Mouse (Mus musculus): ENCODE data around the gene Pxn. TPM values are rescaled to one million over a fixed set of nuclear protein-coding genes. Genes with fewer than 3 reads are reported as not detected.
"Not testable (repeated sequence)": the region's sequence is repeated elsewhere in the genome, so short reads cannot be mapped to it uniquely, and the experiment has no call there.

Pxn gene
- total RNA-seq, 1 experiment from 2014 or later, result 45.8 TPM

DNA sequence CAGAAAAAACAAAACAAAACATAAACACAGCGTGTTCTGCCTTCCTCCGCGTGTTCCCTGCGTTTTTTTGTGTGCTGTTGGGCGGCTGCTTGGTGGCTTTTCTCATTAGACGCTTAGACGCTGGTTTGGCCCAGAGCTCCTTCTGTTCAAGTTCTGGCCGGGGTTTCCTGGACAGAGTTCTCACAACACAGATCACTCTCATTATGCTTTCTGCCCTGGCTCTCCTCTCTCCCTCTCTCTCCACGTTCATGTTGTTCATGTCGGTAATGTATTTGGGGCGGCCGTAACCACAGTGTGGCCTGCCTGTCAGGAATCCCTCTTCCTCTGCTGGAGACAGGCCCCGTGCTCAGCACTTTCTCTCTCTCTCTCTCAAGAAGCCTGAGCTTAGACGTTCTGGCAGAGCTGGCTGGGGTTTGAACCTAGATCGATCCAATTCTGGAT, 2.9 kb downstream of the Pxn start:
- DNase-seq, result no peak

DNA sequence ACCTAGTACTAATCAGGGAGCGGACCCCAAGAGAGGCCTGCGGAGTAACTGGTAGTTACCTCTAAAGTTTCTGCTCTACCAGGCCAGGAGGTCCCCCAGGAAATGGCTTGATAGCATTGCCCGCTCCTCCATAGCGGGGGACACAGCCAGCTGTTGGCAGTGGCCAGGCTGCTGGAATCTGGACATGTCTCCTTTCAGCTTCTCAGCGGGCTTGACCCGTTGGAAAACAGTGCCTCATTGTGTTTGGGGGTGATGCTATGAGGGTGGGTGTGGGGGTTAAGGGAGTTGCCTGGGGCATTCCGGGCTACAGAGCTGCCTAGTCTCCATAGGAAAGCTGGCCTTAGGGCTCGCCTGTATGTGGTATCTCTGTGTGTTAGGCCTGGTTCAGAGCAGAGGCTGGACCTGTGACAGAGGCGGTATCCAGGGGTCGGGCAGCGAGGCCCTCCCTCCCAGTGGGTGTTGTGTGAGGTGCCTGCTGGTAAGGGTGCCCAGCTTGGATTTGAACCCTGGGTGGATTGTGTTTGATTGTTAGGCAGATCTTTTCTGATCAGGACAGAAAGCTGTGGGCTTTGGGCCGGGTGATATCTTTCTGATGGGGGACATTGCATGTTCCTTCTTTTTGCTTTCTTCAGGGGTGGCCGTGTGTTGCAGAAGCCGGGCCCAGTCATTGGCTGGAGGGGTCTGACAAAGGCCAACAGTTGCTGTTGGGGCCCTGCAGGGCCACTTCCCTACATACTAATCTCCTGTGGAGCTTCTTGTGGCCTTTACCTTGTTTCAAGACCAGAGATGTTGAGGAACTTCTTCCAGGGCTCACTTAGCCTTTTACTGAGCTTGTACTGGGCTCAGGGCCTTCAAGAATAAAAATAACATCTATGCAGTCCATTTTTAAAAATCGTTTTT, 3.6 kb downstream of the Pxn start:
- DNase-seq, result no peak

DNA sequence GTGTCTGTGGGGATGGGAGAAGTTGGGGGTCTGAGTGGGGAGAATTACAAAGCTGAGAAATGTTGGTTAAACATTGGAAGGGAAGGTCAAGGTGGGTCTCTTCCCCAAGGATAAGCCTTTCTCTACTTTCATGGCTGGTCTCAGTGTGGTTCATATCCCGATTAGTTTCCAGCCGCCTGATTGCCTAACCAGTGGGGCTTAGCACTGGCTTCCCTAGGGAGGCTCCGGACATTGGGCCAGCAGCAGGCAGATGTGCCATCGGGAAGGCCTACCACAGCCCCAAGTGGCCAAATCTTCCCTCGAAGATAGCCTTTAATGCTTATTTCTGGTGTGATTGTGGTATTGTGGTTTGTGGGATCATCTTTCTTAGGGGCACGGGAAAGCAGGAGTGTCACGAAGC, 5.9 kb downstream of the Pxn start:
- no peak for DNase-seq

DNA sequence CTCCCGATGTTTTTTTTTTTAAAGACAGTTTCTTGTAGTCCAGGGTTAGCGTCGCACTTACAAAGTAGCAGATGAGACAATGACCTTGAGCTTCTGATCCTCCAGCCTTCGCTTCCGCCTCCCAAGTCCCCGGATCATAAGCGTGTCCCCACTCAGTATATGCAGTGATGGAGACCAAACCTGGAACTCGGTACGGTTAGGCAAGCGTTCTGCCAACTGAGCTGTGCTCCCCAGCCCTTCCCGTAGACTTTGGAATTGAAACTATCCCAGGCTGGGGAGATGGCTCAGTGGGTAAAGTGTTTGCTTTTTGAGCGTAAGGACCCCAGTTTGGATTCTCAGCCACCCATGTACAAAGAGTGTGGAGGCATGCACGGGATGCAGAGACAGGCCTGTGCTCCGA, 6.8 kb downstream of the Pxn start:
- no peak for DNase-seq

DNA sequence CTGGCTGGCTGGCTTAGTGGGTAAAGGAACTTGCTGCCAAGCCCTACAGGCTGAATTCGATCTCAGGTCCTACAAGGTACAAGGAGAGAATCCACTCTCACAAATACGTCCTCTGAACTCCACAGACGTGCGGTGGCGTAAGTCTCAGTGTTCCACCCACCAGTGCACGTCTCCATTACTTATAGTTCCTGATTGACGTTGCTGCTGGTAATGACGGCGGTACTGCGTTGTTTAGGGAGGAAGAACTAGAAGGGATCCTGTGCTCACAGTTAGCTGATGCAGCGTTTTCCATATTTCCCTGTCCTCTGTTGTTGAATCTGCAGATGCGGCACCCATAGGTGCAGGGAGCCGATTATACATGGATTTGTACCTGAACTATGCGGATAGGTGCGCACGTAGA, 7.2 kb downstream of the Pxn start:
- DNase-seq, result no peak

DNA sequence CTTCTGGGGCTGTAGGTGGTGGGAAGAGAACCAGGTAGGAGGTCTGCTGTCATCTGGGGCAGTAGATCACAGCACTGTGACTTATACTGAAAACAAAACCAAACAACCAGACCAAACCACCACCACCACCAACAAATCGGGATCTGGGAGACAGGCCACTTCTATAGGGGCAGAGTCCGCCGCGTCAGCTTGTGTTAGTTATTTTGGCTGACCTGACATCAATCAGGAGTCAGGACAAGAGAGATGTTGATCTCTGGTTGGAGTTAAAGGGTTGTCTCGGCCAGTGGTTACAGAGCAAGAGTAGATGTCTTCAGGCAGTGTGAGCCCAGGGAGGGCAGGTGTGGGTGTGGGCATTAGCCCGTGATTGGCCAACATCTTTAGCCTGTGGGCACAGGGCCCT, 7.9 kb downstream of the Pxn start:
- DNase-seq, result no peak

DNA sequence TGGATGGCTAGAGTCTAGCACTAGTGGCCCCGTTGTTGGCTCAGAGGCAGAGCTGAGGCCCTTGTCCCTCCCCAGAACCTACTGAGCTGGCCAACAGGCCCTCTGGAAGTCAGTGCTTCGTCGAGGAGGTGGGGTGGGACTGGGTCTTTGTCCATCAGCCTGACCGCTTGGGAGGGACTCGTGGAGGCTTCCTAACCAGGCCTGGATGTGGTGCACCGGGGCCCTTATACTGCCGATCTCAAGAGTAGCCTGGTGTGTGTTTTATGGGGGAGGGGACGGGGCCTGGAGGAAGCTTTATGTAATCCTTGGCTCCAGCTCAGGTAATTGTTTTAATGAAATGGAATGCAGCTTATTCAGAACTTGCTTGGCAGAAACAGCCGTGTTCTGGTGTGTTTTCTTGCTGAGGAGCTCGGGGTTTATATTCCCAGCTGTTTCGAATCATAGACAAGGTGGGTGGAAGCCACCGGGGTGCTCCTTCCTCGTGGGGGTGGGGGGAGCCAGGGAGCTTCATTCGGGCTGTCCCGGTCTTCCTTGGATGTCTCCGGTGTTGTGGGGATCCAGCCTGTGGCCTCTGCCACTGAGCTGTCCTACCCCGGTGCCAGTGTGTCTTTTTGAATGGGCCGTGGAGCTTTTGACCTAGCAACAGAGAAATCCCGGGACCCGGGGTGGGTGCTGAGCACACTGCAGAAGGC, 8.6 kb downstream of the Pxn start:
- no peak for DNase-seq

DNA sequence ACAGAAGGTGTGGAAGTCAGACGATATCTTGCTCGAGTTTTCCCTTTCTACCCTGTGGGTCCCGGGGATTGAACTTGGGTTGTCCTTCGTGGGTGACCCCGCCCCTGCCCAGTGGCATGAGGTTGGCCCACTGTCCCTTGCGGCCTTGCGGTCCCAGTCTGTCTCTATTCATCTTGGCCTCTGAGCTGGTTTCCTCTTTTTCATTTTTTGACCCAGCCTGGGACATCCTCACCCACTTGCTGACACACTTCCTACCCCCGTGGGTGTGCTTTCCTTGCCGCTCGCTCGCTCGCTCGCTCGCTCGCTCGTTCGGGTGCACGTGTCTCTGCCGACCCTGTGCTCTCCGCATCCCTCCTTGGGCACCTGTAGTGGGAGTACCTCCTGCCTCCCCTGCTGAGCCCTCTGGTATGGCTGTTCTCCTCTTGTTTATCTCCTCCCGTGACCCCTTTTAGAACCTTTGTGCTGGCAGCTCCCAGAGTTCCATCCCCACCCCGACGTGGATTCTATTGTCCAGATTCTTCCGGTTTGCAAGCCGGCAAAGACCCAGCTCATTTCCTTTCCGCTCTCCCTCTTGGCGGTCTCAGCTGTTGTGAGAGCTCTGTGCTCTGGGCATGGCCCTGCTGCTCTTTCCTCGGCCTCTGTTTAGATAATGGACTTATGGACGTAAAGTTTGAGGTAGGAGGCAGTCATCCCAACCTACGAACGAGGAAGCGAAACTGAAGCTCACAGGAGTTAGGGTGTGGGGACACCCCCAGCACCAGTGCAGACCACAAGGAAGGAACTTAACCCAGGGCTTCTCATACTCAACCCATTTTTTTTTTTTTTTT, 9.8 kb downstream of the Pxn start:
- no peak for DNase-seq

DNA sequence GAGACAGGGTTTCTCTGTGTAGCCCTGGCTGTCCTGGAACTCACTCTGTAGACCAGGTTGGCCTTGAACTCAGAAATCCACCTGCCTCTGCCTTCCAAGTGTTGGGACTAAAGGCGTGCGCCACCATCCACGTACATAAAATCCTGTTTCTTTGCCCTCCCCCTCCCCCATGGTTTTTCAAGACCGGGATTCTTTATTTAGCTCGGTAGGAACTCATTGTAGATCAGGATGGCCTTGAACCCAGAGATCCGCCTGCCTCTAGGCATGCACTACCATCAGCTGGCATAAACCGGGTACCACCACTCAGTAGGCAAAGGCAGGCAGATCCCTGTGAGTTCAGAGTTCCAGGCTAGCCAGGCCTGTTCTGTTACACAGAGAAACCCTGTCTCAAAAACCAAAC, 10.4 kb downstream of the Pxn start:
- no peak for DNase-seq

DNA sequence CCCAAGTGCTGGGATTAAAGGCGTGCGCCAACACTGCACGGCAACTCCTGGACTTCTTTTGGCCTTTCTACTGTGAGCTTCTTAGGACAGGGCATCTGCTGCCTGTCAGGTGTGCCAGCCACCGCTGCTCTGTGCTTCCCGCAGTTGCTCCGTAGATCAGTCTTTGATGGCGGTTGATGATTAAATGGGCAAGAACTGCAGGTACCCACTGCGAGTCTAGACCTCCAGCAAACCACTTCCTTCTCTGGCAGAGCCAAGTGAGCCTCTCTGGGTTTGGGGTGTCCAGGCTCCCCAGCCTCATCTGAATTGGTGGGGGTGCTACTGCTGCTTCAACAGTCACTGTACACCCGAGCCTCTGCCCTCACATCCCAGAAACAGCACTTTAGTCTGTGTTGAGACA, 11.0 kb downstream of the Pxn start:
- DNase-seq, result no peak

DNA sequence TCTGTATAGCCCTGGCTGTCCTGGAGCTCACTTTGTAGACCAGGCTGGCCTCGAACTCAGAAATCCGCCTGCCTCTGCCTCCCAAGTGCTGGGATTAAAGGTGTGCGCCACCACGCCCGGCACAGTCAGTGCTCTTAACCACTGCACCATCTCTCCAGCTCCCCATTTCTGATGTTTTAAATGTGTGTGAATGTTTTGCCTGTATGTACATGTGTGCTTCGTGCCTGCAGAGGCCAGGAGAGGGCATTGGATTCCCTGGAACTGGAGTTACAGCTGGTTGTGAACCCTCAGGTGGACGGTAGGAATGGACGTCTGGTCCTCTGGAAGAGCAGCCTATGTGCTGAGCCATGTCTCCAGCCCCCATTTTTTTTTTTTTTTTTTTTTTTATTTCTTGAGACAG, 11.7 kb downstream of the Pxn start:
- not testable (repeated sequence) for DNase-seq

DNA sequence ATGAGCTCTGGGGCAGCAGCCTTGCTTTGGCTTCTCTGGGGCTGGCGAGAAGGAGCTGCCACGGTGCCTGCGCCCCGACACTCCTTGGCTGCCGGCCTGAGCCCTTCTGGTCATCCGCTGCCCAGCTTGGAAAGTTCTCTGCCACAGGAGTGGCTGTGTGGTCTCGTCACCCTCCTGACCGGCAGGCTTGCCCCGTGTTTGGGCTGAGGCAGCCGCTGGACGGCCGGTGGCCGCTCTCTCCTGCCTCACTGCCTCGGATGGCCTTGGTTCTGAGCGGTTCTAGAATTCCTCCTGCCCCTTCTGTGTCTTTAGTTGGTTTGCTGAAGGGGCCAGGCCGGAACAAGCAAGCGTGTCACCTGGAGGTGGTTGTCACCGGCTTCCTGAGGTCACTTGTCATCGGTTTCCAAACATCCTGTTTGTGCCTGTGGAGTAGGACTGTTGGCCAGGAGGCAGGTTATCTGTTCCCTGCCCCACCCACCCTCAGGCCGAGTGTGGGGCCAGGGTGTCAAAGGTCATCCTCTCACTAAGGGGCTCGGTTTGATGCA, 13.9 kb downstream of the Pxn start:
- DNase-seq, result no peak

DNA sequence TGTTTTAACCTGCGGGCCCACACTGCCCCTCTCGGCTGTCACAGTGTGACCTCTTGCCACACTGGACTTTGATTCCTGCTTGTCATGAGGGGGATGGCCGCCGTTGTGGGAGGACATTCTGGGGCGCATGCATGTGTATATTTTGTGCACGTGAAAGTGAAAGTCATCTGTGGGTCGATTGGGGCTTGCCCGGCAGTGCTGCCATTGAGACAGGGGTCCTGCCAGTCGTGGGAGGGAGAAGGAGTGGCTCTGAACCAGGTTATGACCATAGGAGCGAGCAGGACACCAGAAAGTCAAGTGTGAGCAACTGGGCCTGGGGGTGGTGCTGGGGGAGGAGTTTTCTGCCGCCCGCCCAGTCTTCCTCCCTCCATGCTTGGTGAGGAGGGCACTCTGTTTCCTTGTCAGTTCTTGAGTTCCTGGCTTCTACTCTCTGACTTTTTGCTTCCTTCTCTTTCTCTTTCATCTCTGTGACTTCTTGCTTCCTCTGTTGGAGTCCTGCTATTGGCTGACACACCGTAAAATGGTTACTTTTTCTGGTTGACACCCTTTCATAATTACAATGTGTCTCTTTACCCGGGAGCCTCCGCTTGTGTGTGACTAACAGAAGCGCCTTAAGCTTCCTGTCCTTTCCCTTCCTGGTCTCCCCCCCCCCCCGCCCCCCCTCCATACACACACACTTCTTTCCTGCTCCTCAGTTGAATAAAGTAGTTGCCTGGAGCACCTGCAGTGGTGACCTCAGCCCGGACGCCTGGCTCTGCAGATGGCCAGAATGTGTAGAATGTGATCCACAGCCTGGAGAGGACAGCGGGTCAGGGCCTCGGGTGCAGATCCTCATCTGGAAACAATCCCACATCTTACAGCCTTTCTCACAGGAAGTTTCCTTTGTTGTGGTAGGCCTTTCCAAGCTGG, 15.3 kb downstream of the Pxn start:
- DNase-seq, result no peak

DNA sequence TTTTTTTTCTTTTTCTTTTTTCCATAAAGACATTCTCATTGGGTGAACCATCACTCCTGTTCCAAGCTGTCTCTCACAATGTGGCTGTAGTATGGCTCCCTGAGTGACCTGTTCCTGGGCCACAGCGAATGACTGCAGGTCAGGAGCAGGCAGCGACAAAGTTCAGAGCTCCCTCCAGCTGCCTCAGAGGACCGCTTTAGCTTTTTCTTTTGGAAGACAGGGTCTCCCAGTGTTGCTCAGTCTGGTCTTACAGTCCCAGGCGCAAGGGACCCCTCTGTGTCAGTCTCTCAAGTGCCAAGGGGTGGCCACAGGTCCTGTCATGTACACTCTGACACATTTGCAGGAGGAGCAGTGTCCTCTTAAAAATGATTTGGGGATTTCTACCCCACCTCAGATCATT, 16.1 kb downstream of the Pxn start:
- DNase-seq, result no peak

DNA sequence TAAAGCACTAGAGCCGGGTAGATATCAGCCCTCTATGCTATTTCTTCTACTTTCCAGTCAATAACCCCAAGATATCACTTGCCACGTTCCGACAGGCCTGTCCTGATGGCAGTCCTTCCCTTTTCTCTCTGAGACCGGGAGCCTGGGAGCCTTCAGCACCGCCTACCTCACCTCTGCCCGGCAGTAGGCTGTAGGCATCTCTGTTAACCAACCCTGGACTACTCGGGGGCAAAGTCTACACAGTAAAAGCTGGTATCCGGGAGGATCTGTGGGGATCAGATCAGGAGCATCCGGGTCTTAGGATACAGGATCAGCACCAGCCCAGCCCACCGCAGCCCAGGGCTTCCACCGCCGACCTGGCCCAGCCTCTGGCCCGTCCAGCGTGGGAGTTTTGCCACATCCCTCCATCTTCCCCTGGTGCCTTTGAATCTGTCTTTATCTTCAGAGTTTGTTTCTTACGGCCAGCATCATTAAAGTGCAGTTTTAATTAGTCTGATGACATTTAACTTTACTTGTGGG, 16.6 kb downstream of the Pxn start:
- DNase-seq, result no peak

DNA sequence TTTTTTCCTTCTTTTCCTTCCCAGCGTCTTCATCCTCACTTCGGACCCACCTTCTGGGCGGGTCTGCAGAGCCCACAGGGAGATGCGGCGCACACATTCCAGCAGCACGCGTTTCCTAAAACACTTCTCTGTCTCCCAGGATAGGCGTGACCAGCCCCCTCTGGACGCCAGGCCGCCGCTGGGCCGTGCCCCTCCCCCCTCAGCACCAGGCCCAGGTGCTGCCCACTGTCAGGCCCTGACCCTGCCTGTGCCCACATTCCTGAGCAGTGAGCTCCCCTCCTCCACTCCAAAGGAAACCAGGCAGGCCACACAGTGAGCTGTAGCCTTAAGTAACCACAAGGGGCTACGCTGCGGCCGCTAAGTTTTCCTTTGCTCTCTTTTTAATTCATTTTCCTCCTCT, 17.5 kb downstream of the Pxn start:
- no peak for DNase-seq

DNA sequence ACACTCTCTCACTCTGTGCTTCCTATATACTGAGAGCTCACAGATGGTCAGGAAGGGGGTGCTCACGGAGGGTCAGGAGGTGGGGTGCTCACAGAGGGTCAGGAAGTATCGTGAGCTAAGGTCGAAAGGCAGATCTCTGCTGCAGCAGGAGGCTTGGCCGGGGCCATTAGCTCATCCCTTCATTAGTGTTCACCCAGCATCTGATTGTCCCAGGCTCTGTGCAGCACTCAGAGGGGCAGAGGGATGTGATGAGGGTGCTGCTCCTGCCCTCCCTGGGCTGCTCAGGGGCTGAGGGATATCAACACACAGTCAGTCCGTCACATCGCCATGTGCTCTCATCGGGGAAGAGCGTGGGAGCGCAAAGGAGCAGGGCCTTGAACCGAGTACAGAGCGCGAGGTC, 18.0 kb downstream of the Pxn start:
- DNase-seq, result no peak

DNA sequence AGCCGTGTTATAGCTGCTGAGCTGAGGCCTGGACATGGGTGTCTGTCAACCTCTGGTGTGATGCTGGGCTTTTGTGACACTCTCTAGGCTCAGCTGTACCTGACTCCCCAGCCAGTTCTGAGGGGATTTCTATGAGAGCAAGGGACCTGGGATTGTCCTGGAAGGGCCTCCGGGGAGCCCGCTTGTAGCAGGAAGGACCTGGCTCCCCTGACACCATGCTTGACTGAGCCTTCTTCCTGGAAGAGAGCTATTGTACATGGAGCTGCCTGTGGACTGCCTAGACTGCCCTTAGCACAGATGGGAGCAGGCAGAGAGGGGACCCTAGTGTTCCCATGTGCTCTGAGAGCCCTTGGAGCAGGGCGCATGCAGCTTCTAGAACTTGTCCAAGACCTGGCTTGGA, 18.9 kb downstream of the Pxn start:
- no peak for DNase-seq

DNA sequence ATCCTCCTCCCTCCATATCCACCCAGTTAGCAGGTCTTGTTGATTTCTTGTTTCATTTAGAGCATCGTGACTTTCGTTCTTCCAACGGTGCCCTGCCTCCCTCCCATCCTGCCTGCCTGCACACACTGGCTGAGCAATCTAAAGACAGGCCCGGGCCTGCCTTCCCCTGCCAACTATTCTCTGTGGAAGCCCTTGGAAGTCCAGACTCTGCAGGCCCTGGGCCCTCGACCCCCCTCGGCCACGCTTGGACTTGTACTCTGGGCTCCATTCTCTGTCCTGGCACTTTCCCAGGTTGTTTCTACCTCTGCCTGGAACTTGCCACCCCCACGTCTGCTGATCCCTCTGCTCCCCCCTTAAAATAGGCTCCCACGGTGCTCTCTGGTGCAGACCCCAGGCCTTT, 19.5 kb downstream of the Pxn start:
- no peak for DNase-seq

DNA sequence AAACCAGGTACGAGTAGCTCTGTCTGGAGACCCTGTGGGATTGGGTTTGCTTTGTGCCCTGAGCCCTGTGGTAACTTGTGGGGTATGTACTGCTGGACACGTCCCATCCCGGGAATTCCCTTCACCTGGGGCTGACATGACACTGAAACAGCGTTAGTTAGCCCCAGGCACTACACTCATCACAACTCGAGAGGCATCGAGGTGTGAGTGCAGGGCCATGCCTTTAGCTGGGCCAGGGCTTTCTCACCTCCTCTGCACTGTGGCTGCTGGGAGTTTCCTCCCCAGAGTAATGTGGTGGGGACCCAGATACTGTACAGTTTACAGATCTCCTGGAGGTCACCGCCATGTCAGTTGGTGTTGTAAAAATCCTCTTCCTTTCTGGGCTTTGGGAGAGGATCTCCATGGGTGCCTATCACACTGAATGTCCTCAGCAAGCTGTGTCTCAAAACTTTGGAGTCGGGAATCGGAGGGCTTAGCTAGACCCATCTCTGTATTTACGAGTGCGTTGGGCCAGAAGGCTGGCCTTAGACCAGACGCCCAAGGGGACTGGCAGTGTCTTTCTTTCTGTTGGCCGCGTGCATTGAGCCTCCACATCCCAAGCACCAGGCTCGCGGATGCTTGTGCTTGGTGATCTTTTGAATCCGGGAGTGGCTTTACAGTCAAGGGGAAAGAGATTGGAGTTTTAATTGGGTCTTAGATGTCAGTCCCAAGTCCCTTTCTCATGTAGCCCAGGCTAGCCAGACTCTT, 20.2 kb downstream of the Pxn start:
- DNase-seq, result no peak

DNA sequence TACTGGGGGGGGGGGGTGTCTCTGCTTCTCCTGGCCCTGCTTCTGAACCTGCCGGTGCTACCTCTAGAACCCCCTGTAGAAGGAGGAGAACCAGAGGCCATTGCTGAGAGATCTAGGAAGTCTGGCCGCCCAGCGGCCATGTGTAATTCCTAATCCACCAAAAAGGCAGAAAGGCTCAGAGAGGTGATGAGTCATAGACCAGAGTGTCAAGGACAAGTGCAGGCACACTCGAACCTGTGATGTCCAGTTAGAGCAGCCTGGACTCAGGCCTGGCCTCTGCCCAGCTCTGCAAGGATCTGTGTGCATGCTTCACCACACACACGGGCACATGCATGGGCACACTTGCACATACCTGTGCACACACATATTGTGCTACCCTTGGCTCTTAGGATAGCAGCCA, 21.7 kb downstream of the Pxn start:
- DNase-seq, result no peak

Measured in adrenal gland, postnatal 25 days (tissue).